Mouse (Mus musculus): ENCODE data around the gene Abcb1b.
A peak's percentile ranks its signal among the peaks of the same experiment; 100 is the strongest.
"Not testable (repeated sequence)": the region's sequence is repeated elsewhere in the genome, so short reads cannot be mapped to it uniquely, and the experiment has no call there.

Gene Abcb1b

GRCm38 (mm10) chr5:8797987-8798751 lies at the start of gene Abcb1b:
Abcb1b (plus strand) TSS chr5:8798147.
- DNase-seq (ENCODE audit: low spot score in 2 of 2) = peak; percentile 16 to 19

- DNase-seq (ENCODE audit: low spot score in 2 of 2) = no peak
Observed at GRCm38 (mm10) chr5:8772866-8773265, 25.1 kb upstream of the Abcb1b start.

- DNase-seq (ENCODE audit: low spot score in 2 of 2) = no peak
Observed at GRCm38 (mm10) chr5:8778311-8778710, 19.6 kb upstream of the Abcb1b start.

- DNase-seq (ENCODE audit: low spot score in 2 of 2) = no peak
Observed at GRCm38 (mm10) chr5:8778751-8779150, 19.2 kb upstream of the Abcb1b start.

GRCm38 (mm10) chr5:8792281-8792680 lies 5.7 kb upstream of the Abcb1b start:
- no peak for DNase-seq (ENCODE audit: low spot score in 2 of 2)

- DNase-seq (ENCODE audit: low spot score in 2 of 2) = no peak
Observed at GRCm38 (mm10) chr5:8798752-8799115, 787 bp downstream of the Abcb1b start.

- no peak for DNase-seq (ENCODE audit: low spot score in 2 of 2)
Observed at GRCm38 (mm10) chr5:8805742-8806141, 7.8 kb downstream of the Abcb1b start.

- no peak for DNase-seq (ENCODE audit: low spot score in 2 of 2)
Observed at GRCm38 (mm10) chr5:8807137-8808004, 9.4 kb downstream of the Abcb1b start.

- no peak for DNase-seq (ENCODE audit: low spot score in 2 of 2)
Observed at GRCm38 (mm10) chr5:8813872-8814271, 15.9 kb downstream of the Abcb1b start.

GRCm38 (mm10) chr5:8819635-8820591 lies 22.0 kb downstream of the Abcb1b start:
- no peak for DNase-seq (ENCODE audit: low spot score in 2 of 2)

GRCm38 (mm10) chr5:8820592-8821104 lies 22.7 kb downstream of the Abcb1b start:
- DNase-seq (ENCODE audit: low spot score in 2 of 2) = not testable (repeated sequence)

- DNase-seq (ENCODE audit: low spot score in 2 of 2) = no peak
Observed at GRCm38 (mm10) chr5:8838661-8839438, 40.9 kb downstream of the Abcb1b start.

- no peak for DNase-seq (ENCODE audit: low spot score in 2 of 2)
Observed at GRCm38 (mm10) chr5:8839651-8840050, 41.7 kb downstream of the Abcb1b start.

- no peak for DNase-seq (ENCODE audit: low spot score in 2 of 2)
Observed at GRCm38 (mm10) chr5:8840887-8841286, 42.9 kb downstream of the Abcb1b start.

- no peak for DNase-seq (ENCODE audit: low spot score in 2 of 2)
Observed at GRCm38 (mm10) chr5:8842815-8843214, 44.9 kb downstream of the Abcb1b start.

- not testable (repeated sequence) for DNase-seq (ENCODE audit: low spot score in 2 of 2)
Observed at GRCm38 (mm10) chr5:8848607-8849575, 50.9 kb downstream of the Abcb1b start.

GRCm38 (mm10) chr5:8850851-8851250 lies 52.9 kb downstream of the Abcb1b start:
- DNase-seq (ENCODE audit: low spot score in 2 of 2) = no peak

GRCm38 (mm10) chr5:8857201-8857600 lies 59.3 kb downstream of the Abcb1b start:
- DNase-seq (ENCODE audit: low spot score in 2 of 2) = no peak

- no peak for DNase-seq (ENCODE audit: low spot score in 2 of 2)
Observed at GRCm38 (mm10) chr5:8861811-8862210, 63.9 kb downstream of the Abcb1b start.

Measured in right cerebral cortex, postnatal 36 days (tissue).